Mouse (Mus musculus) G1E-ER4 (cell line): ENCODE data around the gene Gm10959. TPM values are rescaled to one million over a fixed set of nuclear protein-coding genes. Genes with fewer than 3 reads are reported as not detected.

Source experiments
- GATA1 ChIP-seq: IDR thresholded peaks from one replicate; pipeline ENCODE4 v1.8.0; 2012; ENCODE audit warnings: low read length, inconsistent platforms
- polyA plus RNA-seq: library from polyadenylated mRNA; stranded (reverse); fragments of >175 nt; gene quantifications from 2 replicates; pipeline ENCODE4 v1.2.3, GENCODE M21; 2012

The Gm10959 gene
- polyA plus RNA-seq, 1 experiment: not detected

GRCm38 (mm10) chr3:122907841-122908240, 11.3 kb downstream of the Gm10959 start:
- no peak for TF ChIP-seq GATA1

DNA sequence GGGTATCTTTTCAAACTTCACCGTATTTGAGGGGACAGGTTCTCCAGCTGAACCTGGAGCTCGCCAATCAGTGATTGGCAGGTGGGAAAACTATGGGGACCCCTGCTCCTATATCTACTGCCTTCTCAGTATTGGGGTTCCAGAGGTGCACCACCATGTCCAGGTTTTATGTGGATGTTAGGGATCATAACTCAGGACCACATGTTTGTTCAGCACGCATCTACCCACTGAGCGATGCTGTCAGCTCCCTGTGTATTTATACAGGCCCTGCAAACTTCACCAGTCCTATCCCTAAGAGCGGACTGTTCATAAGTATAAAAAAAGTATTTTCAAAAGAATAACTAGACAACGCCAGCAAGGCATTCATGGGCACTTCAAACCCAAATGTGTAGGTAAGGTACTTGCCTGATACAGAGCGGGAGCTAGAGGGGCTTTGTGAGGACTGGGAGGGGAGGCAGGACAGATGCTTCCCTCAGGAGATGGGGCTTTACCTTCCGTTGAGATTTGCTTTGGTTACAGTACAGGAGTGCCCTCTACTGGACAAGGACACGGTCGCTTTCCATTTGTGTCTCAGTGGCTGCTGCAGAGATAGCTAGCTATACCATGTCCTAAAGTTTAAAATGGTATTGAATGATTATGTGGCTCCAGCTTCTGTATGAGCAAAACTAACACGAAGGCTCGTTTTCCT, 15.3 kb downstream of the Gm10959 start:
- TF ChIP-seq GATA1: no peak

- TF ChIP-seq GATA1: no peak
Measured at GRCm38 (mm10) chr3:122898254-122898653, 20.9 kb downstream of the Gm10959 start.

GRCm38 (mm10) chr3:122895189-122895731, 23.9 kb downstream of the Gm10959 start:
- TF ChIP-seq GATA1: no peak

- TF ChIP-seq GATA1: no peak
Measured at GRCm38 (mm10) chr3:122894772-122895171, 24.4 kb downstream of the Gm10959 start, which contains the start of gene Fabp2. Gene Fabp2, plus strand, starts transcription at chr3:122895072.

DNA sequence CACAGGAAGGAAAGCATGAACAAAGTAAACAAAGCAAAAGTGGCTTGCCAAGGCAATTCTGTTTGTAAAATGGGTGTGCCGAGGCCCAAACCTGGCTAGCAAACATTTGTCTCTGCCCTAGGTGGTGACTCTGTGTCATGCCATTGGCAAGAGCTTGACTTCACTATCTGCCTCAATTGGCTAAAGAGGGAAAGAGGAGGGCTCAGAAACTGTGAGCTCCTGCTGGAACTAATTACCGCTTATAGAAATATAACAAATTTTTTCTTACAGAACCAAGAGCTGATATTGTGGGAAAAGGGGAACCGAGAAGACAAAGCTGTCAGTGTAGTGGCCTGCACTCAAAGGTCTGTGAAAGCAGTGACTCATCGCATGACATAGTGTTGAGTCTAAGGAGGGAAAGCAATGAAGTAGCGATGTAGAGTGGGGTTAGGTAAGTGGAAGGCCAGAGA, 30.8 kb downstream of the Gm10959 start:
- TF ChIP-seq GATA1: no peak

DNA sequence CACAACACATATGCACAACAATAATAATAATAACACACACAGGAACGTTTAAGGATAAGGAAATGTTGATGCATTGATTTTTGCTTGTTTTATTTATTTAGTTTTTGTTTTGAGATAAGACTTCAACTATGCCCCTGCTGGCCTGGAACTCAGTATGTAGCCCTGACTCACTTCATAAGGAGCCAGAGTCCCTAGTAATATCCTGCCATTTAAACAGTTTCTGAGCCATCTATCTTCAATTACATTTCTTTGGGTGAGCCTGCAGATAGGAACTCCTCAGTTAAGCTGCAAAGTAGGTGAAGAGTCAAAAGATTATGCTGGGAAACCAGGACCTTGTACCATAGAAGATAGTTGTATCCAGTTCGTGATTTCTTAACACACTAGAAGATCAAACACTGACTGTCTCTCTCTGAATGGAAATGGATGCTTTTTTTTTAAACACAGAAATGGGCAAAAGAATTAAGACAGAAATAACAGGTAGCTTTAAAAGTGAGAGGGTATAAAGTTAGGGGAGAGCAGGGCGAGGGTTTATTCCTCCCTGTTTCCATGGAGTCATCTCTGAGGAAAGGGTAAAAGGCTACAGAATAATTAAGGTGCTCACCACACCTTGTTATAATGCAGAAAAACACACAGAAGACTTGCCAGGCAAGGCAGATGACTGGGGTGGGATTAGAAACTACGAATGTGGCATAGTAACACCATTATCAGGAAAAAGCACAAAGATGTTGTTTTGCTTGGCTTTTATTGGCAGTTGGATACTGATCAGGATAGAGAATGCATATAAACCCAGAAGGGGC, 31.5 kb downstream of the Gm10959 start:
- no peak for TF ChIP-seq GATA1

- TF ChIP-seq GATA1: no peak
Measured at GRCm38 (mm10) chr3:122878705-122879315, 40.4 kb downstream of the Gm10959 start.

- no peak for TF ChIP-seq GATA1
Measured at GRCm38 (mm10) chr3:122877543-122877942, 41.6 kb downstream of the Gm10959 start.

GRCm38 (mm10) chr3:122876870-122877269, 42.3 kb downstream of the Gm10959 start:
- TF ChIP-seq GATA1: no peak

DNA sequence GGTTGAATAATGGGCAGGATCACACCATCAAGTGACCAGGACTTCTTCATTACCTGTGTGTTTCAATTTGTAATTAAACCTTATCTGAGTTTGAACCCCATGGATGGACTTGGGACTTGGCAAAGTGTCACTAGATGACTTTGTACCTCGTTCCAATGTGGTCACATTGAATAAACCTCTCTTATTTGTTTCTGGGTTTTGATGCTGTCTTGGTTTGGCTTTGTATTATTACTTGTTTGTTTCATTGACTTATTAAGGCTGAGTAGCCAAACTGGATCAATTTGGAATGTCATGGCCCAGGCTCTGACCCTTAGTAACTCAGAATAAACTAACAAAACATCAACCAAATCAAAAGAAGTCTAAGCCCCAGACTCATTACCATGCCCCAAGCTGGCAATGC, 47.6 kb downstream of the Gm10959 start:
- TF ChIP-seq GATA1: no peak

- TF ChIP-seq GATA1: no peak
Measured at GRCm38 (mm10) chr3:122868270-122868669, 50.9 kb downstream of the Gm10959 start.

GRCm38 (mm10) chr3:122865092-122865491, 54.1 kb downstream of the Gm10959 start:
- TF ChIP-seq GATA1: no peak

Other genes with a start within 250 kb of the Gm10959 start
- not detected in 2 replicates for gene Pde5a, start 190.4 kb downstream of the Gm10959 start, polyA plus RNA-seq
- not detected in 2 replicates for gene Fabp2, start 24.3 kb downstream of the Gm10959 start, polyA plus RNA-seq
- 41.9 and 52.5 TPM in 2 replicates for gene 1810037I17Rik, start 4.8 kb upstream of the Gm10959 start, polyA plus RNA-seq
- gene Usp53, start 65.2 kb upstream of the Gm10959 start, polyA plus RNA-seq: 0.33 and 0.35 TPM in 2 replicates
- not detected in 2 replicates for gene Myoz2, start 115.7 kb upstream of the Gm10959 start, polyA plus RNA-seq